Mouse (Mus musculus): ENCODE results near the gene Tmbim6. TPM values are rescaled to one million over a fixed set of nuclear protein-coding genes. Genes with fewer than 3 reads are reported as not detected.

Tmbim6 gene
- 239 and 279 TPM in 2 replicates for total RNA-seq (2014; fragmentation: Nextera tagmentation)
- total RNA-seq (2017), result 91.2 and 93.0 TPM in 2 replicates
- polyA plus RNA-seq (2012), result 97.5 and 125 TPM in 2 replicates

GRCm38 (mm10) chr15:99392486-99393385 lies at the start of gene Tmbim6:
Tmbim6 (plus strand) TSS chr15:99392882.
- peaks cover 18% of the 10 kb centered on the region for H3K36me3 ChIP-seq (replicated peaks)
- no peaks in the 10 kb centered on the region for H3K27me3 ChIP-seq (ENCODE audit: insufficient read depth, low read length)
- ATAC-seq (ENCODE audit: extremely low read depth, insufficient number of reproducible peaks, low FRiP score, poor library complexity, severe bottlenecking) (peak; percentile 99), DNase-seq (ENCODE audit: low spot score) (peak; percentile 99)
- peaks cover 52% of the 10 kb centered on the region for H3K4me1 ChIP-seq (ENCODE audit: insufficient read depth, low read depth, low read length)
- peak within 1 kb of the TSS; percentile 95 for H3K4me3 ChIP-seq (ENCODE audit: low read depth, low read length)
- no peaks in the 10 kb centered on the region for H3K9me3 ChIP-seq (replicated peaks)
- TF ChIP-seq GATA2 (IDR thresholded peaks at IDR 0.05; ENCODE audit: borderline replicate concordance, low read depth, low read length), result no peak
- TF ChIP-seq CTCF (IDR thresholded peaks at IDR 0.05; ENCODE audit: low read depth, low read length), result no peak
- TF ChIP-seq GATA1 (IDR thresholded peaks at IDR 0.05; ENCODE audit: borderline replicate concordance, low read length), result no peak
- no peak for TF ChIP-seq TAL1 (conservative IDR thresholded peaks at IDR 0.05; ENCODE audit: low read depth, low read length)
- TF ChIP-seq POLR2AphosphoS5 (IDR thresholded peaks at IDR 0.05; ENCODE audit: insufficient replicate concordance, low read depth, low read length), result 0 out of 2 replicates have a peak, but pooled peaks have one; percentile 60

- DNase-seq (ENCODE audit: low spot score), result no peak
- no peak for TF ChIP-seq GATA1 (IDR thresholded peaks at IDR 0.05; ENCODE audit: borderline replicate concordance, low read length)
- no peak for TF ChIP-seq POLR2AphosphoS5 (IDR thresholded peaks at IDR 0.05; ENCODE audit: insufficient replicate concordance, low read depth, low read length)
- no peak for TF ChIP-seq TAL1 (conservative IDR thresholded peaks at IDR 0.05; ENCODE audit: low read depth, low read length)
- TF ChIP-seq CTCF (IDR thresholded peaks at IDR 0.05; ENCODE audit: low read depth, low read length), result no peak
- no peak for TF ChIP-seq GATA2 (IDR thresholded peaks at IDR 0.05; ENCODE audit: borderline replicate concordance, low read depth, low read length)
- peaks cover 51% of the 10 kb centered on the region for H3K27me3 ChIP-seq (ENCODE audit: insufficient read depth, low read length)
- H3K9me3 ChIP-seq (replicated peaks), result no peaks in the 10 kb centered on the region
- no peaks in the 10 kb centered on the region for H3K36me3 ChIP-seq (replicated peaks)
- no peak overlapping the region for H3K4me3 ChIP-seq (ENCODE audit: low read depth, low read length)
- no peak for ATAC-seq (ENCODE audit: extremely low read depth, insufficient number of reproducible peaks, low FRiP score, poor library complexity, severe bottlenecking)
- peaks cover 8% of the 10 kb centered on the region for H3K4me1 ChIP-seq (ENCODE audit: insufficient read depth, low read depth, low read length)
Measured at GRCm38 (mm10) chr15:99343414-99344147, 49.1 kb upstream of the Tmbim6 start.

GRCm38 (mm10) chr15:99344148-99344870 lies 48.4 kb upstream of the Tmbim6 start:
- H3K4me1 ChIP-seq (ENCODE audit: insufficient read depth, low read depth, low read length), result peaks cover 6% of the 10 kb centered on the region

DNA sequence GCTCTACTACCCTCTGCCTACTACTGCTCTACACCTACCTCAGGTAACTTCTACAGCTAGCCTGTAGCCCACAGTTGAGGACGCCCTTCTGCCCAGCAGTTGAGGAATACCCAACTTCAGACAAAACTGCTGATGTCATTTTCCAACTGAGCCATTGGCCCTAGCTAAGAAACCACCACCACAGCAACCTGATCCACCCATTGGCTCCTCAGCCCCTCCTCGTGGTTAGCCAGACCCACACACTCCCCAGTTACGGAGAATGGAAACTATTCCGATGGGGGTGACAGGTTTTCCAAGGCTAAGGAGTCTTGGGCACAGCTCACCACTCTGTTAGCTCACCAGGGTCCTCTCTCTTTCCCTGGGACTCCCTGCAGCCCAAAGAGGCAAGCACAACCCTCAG lies 47.7 kb upstream of the Tmbim6 start:
- Histone ChIP-seq H3K27me3 (ENCODE audit: insufficient read depth, low read length) (peaks cover 53% of the 10 kb centered on the region), H3K36me3 (replicated peaks) (no peaks in the 10 kb centered on the region), H3K4me3 (ENCODE audit: low read depth, low read length) (no peak overlapping the region), H3K9me3 (replicated peaks) (no peaks in the 10 kb centered on the region), H3K4me1 (ENCODE audit: insufficient read depth, low read depth, low read length) (peaks cover 6% of the 10 kb centered on the region)
- TF ChIP-seq CTCF (IDR thresholded peaks at IDR 0.05; ENCODE audit: low read depth, low read length), result no peak
- ATAC-seq (ENCODE audit: extremely low read depth, insufficient number of reproducible peaks, low FRiP score, poor library complexity, severe bottlenecking) (no peak), DNase-seq (ENCODE audit: low spot score) (no peak)

More at GRCm38 (mm10) chr15:99344148-99344870, 48.4 kb upstream of the Tmbim6 start:
- ATAC-seq (ENCODE audit: extremely low read depth, insufficient number of reproducible peaks, low FRiP score, poor library complexity, severe bottlenecking), result no peak
- no peaks in the 10 kb centered on the region for H3K36me3 ChIP-seq (replicated peaks)
- H3K9me3 ChIP-seq (replicated peaks), result no peaks in the 10 kb centered on the region
- H3K27me3 ChIP-seq (ENCODE audit: insufficient read depth, low read length), result peaks cover 53% of the 10 kb centered on the region
- no peak for DNase-seq (ENCODE audit: low spot score)
- no peak overlapping the region for H3K4me3 ChIP-seq (ENCODE audit: low read depth, low read length)
- TF ChIP-seq POLR2AphosphoS5 (IDR thresholded peaks at IDR 0.05; ENCODE audit: insufficient replicate concordance, low read depth, low read length) (no peak), GATA1 (IDR thresholded peaks at IDR 0.05; ENCODE audit: borderline replicate concordance, low read length) (no peak), CTCF (IDR thresholded peaks at IDR 0.05; ENCODE audit: low read depth, low read length) (no peak), TAL1 (conservative IDR thresholded peaks at IDR 0.05; ENCODE audit: low read depth, low read length) (no peak), GATA2 (IDR thresholded peaks at IDR 0.05; ENCODE audit: borderline replicate concordance, low read depth, low read length) (no peak)

DNA sequence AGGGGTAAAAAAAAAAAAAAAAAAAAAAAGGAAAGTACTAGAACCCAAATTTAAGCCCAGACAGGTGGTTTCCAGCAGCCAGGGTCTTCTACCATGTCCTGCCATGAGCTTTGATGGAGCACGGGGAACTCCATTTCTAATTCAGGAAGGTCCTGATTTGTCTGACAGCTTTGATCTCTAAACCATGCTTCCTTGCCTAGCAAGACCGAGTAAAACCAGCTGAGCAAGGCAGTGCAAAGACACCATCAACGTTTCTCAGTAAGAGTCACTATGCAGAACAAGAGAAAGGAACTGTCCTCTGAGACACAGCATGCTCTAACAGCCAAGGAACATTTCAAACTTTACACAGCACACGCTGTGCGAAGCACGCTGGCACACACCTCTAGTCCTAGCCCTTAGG lies 41.1 kb upstream of the Tmbim6 start:
- Histone ChIP-seq H3K9me3 (replicated peaks) (no peaks in the 10 kb centered on the region), H3K4me3 (ENCODE audit: low read depth, low read length) (no peak overlapping the region), H3K27me3 (ENCODE audit: insufficient read depth, low read length) (peaks cover 59% of the 10 kb centered on the region), H3K4me1 (ENCODE audit: insufficient read depth, low read depth, low read length) (no peaks in the 10 kb centered on the region), H3K36me3 (replicated peaks) (no peaks in the 10 kb centered on the region)
- DNase-seq (ENCODE audit: low spot score) (no peak), ATAC-seq (ENCODE audit: extremely low read depth, insufficient number of reproducible peaks, low FRiP score, poor library complexity, severe bottlenecking) (no peak)
- TF ChIP-seq CTCF (IDR thresholded peaks at IDR 0.05; ENCODE audit: low read depth, low read length) (no peak), POLR2AphosphoS5 (IDR thresholded peaks at IDR 0.05; ENCODE audit: insufficient replicate concordance, low read depth, low read length) (no peak), TAL1 (conservative IDR thresholded peaks at IDR 0.05; ENCODE audit: low read depth, low read length) (no peak), GATA1 (IDR thresholded peaks at IDR 0.05; ENCODE audit: borderline replicate concordance, low read length) (no peak), GATA2 (IDR thresholded peaks at IDR 0.05; ENCODE audit: borderline replicate concordance, low read depth, low read length) (no peak)
